Mouse (Mus musculus) stomach, embryonic 16.5 days (tissue): ENCODE results near the gene Kif21b. TPM values are rescaled to one million over a fixed set of nuclear protein-coding genes. Genes with fewer than 3 reads are reported as not detected.

Source experiments
- ATAC-seq: fragments of 200-750 bp; cut with Nextera tagmentation; 2 replicates; pipeline ENCODE4 v1.8.0; 2017; ENCODE audit warnings: moderate number of reproducible peaks, moderate TSS enrichment; ENCODE audit not compliant: insufficient read depth, low FRiP score
- H3K27ac ChIP-seq: fragments of 300-500 bp; sonication (generic); 2 replicates; pipeline ENCODE4 v1.5.1; 2014; ENCODE audit warnings: low read length
- H3K27me3 ChIP-seq: fragments of 300-500 bp; sonication (generic); 2 replicates; pipeline ENCODE4 v1.6.1; 2014; ENCODE audit warnings: low read length, control low read depth, mixed read lengths; ENCODE audit not compliant: control insufficient read depth, insufficient read depth
- H3K36me3 ChIP-seq: fragments of 300-500 bp; sonication (generic); 2 replicates; pipeline ENCODE4 v1.6.1; 2014; ENCODE audit warnings: low read length; ENCODE audit not compliant: control insufficient read depth, insufficient read depth
- H3K4me1 ChIP-seq: fragments of 300-500 bp; sonication (generic); 2 replicates; pipeline ENCODE4 v1.6.1; 2014; ENCODE audit warnings: low read length, control low read depth, mixed read lengths; ENCODE audit not compliant: control insufficient read depth, insufficient read depth
- H3K4me2 ChIP-seq: fragments of 300-500 bp; sonication (generic); 2 replicates; pipeline ENCODE4 v1.6.1; 2014; ENCODE audit warnings: low read depth, low read length, mixed read lengths
- H3K4me3 ChIP-seq: fragments of 300-500 bp; sonication (generic); replicated peaks from 2 replicates; pipeline ENCODE4 v1.5.1; 2014; ENCODE audit warnings: mild to moderate bottlenecking, low read length
- H3K9ac ChIP-seq: fragments of 300-500 bp; sonication (generic); 2 replicates; pipeline ENCODE4 v1.6.1; 2014; ENCODE audit warnings: low read length
- H3K9me3 ChIP-seq: fragments of 300-500 bp; sonication (generic); replicated peaks from 2 replicates; pipeline ENCODE4 v1.6.1; 2016; ENCODE audit warnings: low read length, control low read depth; ENCODE audit not compliant: control insufficient read depth
- WGBS: fragments of 180-500 bp; shearing (Covaris S2); extraction: QIAGEN DNeasy Blood & Tissue Kit; methylation state at CpG from one replicate; pipeline ENCODE4 v1.1.7; 2014; 5-methylcytosine and 5-hydroxymethylcytosine counted together
- polyA plus RNA-seq: library from polyadenylated mRNA; unstranded; fragments of >200 nt; fragmentation: Nextera tagmentation; extraction: Ambion mirVana; gene quantifications from 2 replicates; pipeline ENCODE4 v1.2.1, GENCODE M21; 2015

Gene Kif21b
- polyA plus RNA-seq, 1 experiment from 2014 or later = 2.3 TPM

- WGBS = 2% methylated on average over 32 of the region's 32 CpGs
- no peaks in the 10 kb centered on the region for H3K36me3 ChIP-seq
- peak overlapping the region; percentile 55 for H3K4me3 ChIP-seq
- peak; percentile 63 for ATAC-seq
- no peaks in the 10 kb centered on the region for H3K27me3 ChIP-seq
- H3K4me2 ChIP-seq = peak overlapping the region; percentile 87
- H3K9me3 ChIP-seq = no peaks in the 10 kb centered on the region
- peaks cover 58% of the 10 kb centered on the region for H3K4me1 ChIP-seq
- peak overlapping the region; percentile 76 for H3K27ac ChIP-seq
- peak overlapping the region; percentile 78 for H3K9ac ChIP-seq
Observed at GRCm38 (mm10) chr1:136139990-136140640, 8.9 kb downstream of the Kif21b start.

GRCm38 (mm10) chr1:136141176-136141950 lies 10.2 kb downstream of the Kif21b start:
- Histone ChIP-seq H3K27ac (no peak overlapping the region), H3K4me1 (peaks cover 45% of the 10 kb centered on the region), H3K9ac (no peak overlapping the region), H3K36me3 (no peaks in the 10 kb centered on the region), H3K27me3 (no peaks in the 10 kb centered on the region), H3K4me2 (no peak overlapping the region), H3K4me3 (no peak overlapping the region), H3K9me3 (no peaks in the 10 kb centered on the region)
- ATAC-seq = no peak
- WGBS = 83% methylated on average over 11 of the region's 11 CpGs

GRCm38 (mm10) chr1:136142336-136142735 lies 11.1 kb downstream of the Kif21b start:
- H3K4me3 ChIP-seq = no peak overlapping the region
- H3K27ac ChIP-seq = no peak overlapping the region
- ATAC-seq = no peak
- H3K4me1 ChIP-seq = peaks cover 35% of the 10 kb centered on the region
- H3K27me3 ChIP-seq = no peaks in the 10 kb centered on the region
- no peak overlapping the region for H3K4me2 ChIP-seq
- H3K9ac ChIP-seq = no peak overlapping the region
- 50% methylated on average over 6 of the region's 6 CpGs for WGBS
- H3K9me3 ChIP-seq = no peaks in the 10 kb centered on the region
- H3K36me3 ChIP-seq = no peaks in the 10 kb centered on the region

GRCm38 (mm10) chr1:136143514-136143913 lies 12.3 kb downstream of the Kif21b start:
- WGBS = 88% methylated on average over 10 of the region's 10 CpGs
- no peak for ATAC-seq
- H3K27ac ChIP-seq = no peak overlapping the region
- no peaks in the 10 kb centered on the region for H3K9me3 ChIP-seq
- H3K4me1 ChIP-seq = peaks cover 24% of the 10 kb centered on the region
- H3K27me3 ChIP-seq = no peaks in the 10 kb centered on the region
- no peak overlapping the region for H3K4me2 ChIP-seq
- H3K36me3 ChIP-seq = no peaks in the 10 kb centered on the region
- H3K9ac ChIP-seq = no peak overlapping the region
- H3K4me3 ChIP-seq = no peak overlapping the region

GRCm38 (mm10) chr1:136149702-136150101 lies 18.5 kb downstream of the Kif21b start:
- 80% methylated on average over 9 of the region's 9 CpGs for WGBS
- H3K36me3 ChIP-seq = no peaks in the 10 kb centered on the region; the same call in 1 of the 2 replicates
- H3K9me3 ChIP-seq = no peaks in the 10 kb centered on the region
- H3K9ac ChIP-seq = no peak overlapping the region
- no peak for ATAC-seq
- no peak overlapping the region for H3K4me3 ChIP-seq
- H3K4me2 ChIP-seq = no peak overlapping the region
- no peaks in the 10 kb centered on the region for H3K4me1 ChIP-seq
- H3K27ac ChIP-seq = no peak overlapping the region
- H3K27me3 ChIP-seq = no peaks in the 10 kb centered on the region

- Histone ChIP-seq H3K9ac (no peak overlapping the region), H3K4me3 (no peak overlapping the region), H3K27me3 (no peaks in the 10 kb centered on the region), H3K4me1 (no peaks in the 10 kb centered on the region), H3K4me2 (no peak overlapping the region), H3K36me3 (no peaks in the 10 kb centered on the region; the same call in none of the 2 replicates), H3K27ac (no peak overlapping the region), H3K9me3 (no peaks in the 10 kb centered on the region)
- no peak for ATAC-seq
- WGBS = 73% methylated on average over 8 of the region's 8 CpGs
Observed at GRCm38 (mm10) chr1:136151371-136151770, 20.2 kb downstream of the Kif21b start.

- no peak overlapping the region for H3K4me3 ChIP-seq
- H3K36me3 ChIP-seq = no peaks in the 10 kb centered on the region; the same call in none of the 2 replicates
- H3K9me3 ChIP-seq = no peaks in the 10 kb centered on the region
- no peak overlapping the region for H3K27ac ChIP-seq
- no peak overlapping the region for H3K9ac ChIP-seq
- ATAC-seq = no peak
- WGBS = 91% methylated on average over 4 of the region's 4 CpGs
- no peak overlapping the region for H3K4me2 ChIP-seq
- no peaks in the 10 kb centered on the region for H3K4me1 ChIP-seq
- no peaks in the 10 kb centered on the region for H3K27me3 ChIP-seq
Observed at GRCm38 (mm10) chr1:136156304-136156703, 25.1 kb downstream of the Kif21b start.

- ATAC-seq = no peak
- Histone ChIP-seq H3K4me2 (no peak overlapping the region), H3K9me3 (no peaks in the 10 kb centered on the region), H3K27ac (no peak overlapping the region), H3K9ac (no peak overlapping the region), H3K4me3 (no peak overlapping the region), H3K4me1 (no peaks in the 10 kb centered on the region), H3K27me3 (no peaks in the 10 kb centered on the region), H3K36me3 (no peaks in the 10 kb centered on the region; the same call in none of the 2 replicates)
- WGBS = 93% methylated on average over 4 of the region's 4 CpGs
Observed at GRCm38 (mm10) chr1:136156951-136157350, 25.8 kb downstream of the Kif21b start.

DNA sequence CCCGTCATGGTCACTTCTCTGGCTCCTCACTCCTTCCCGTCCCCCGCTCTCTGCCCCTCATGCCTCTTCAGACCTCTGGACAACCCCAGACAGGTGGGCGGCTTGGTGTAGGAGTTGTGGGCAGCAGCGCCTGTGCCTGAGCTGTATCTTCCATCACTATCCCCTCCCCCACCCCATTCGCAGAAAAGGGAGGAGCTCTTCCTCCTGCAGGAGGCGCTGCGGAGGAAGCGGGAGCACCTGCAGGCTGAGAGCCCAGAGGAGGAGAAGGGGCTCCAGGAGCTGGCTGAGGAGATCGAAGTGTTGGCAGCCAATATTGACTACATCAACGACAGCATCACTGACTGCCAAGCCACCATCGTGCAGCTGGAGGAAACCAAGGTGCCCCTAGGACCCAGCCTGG lies 28.6 kb downstream of the Kif21b start:
- whole genome bisulfite sequencing = 51% methylated on average over 12 of the region's 12 CpGs
- peaks cover 2% of the 10 kb centered on the region; the same call in 1 of the 2 replicates for H3K36me3 ChIP-seq
- ATAC-seq = no peak

More for the DNA sequence above, 28.6 kb downstream of the Kif21b start:
- Histone ChIP-seq H3K4me2 (no peak overlapping the region), H3K4me1 (no peaks in the 10 kb centered on the region), H3K4me3 (no peak overlapping the region), H3K27me3 (no peaks in the 10 kb centered on the region), H3K9me3 (no peaks in the 10 kb centered on the region), H3K27ac (no peak overlapping the region), H3K9ac (no peak overlapping the region)
